Mouse (Mus musculus): Measurements from ENCODE around the gene Ifnb1. TPM values are rescaled to one million over a fixed set of nuclear protein-coding genes. Genes with fewer than 3 reads are reported as not detected.
A peak's percentile ranks its signal among the peaks of the same experiment; 100 is the strongest.
"Not testable (repeated sequence)": the region's sequence is repeated elsewhere in the genome, so short reads cannot be mapped to it uniquely, and the experiment has no call there.

The Ifnb1 gene
- polyA plus RNA-seq (2012; rRNA removed), result not detected in 2 replicates

DNA sequence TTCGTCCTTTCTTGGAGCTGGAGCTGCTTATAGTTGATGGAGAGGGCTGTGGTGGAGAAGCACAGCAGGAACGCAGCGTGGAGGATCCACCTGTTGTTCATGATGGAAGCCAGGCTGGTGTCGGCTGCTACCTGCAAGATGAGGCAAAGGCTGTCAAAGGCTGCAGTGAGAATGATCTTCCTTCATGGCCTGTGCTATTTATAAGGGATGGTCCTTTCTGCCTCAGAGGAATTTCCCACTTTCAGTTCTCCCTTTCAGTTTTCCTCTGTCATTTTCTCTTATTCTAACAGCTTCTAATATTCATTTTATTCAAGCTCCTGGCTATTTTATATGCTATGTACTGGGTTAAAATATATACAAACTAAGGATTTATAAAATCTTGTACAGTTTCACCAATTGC, at the start of gene Ifnb1:
Gene Ifnb1 (minus strand): TSS at position 101 of the 400 bp plus-strand sequence.
- TF ChIP-seq CTCF (IDR thresholded peaks at IDR 0.05; ENCODE audit: insufficient read depth, low read length), result no peak
- no peak for TF ChIP-seq POLR2A (IDR thresholded peaks at IDR 0.05; ENCODE audit: borderline replicate concordance, extremely low read depth, low read depth, low read length)
- no peak within 1 kb of the TSS for H3K4me3 ChIP-seq (replicated peaks; ENCODE audit: extremely low read depth, low read depth, low read length)
- 86% methylated on average over 4 of the region's 4 CpGs for WGBS

DNA sequence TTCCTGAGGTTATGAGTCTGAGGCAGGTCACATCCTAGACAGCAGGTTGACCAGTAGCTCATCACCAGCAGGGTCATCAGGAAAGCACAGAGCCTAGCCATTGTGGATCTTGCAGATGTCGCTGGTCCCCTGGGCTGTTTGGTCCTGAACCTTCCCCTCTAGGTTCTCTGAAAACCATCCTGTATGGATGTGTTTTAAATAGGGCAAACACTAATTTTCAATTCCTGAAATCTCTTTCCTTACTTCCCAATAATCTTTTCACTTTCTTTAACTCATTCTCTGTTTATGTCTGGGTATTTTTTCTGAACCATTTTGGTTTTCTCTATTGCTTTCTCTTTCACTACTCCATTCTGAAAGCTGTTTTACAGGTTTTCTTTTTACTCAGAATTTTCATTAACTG, 49.1 kb upstream of the Ifnb1 start, which contains the start of gene Ifna14:
Gene Ifna14 (minus strand): TSS at position 101 of the 400 bp plus-strand sequence.
- TF ChIP-seq POLR2A (IDR thresholded peaks at IDR 0.05; ENCODE audit: borderline replicate concordance, extremely low read depth, low read depth, low read length) (no peak), CTCF (IDR thresholded peaks at IDR 0.05; ENCODE audit: insufficient read depth, low read length) (no peak)
- no peak for DNase-seq
- H3K4me1 ChIP-seq (ENCODE audit: control insufficient read depth, insufficient read depth, low read length), result no peaks in the 10 kb centered on the region
- no peak within 1 kb of the TSS for H3K4me3 ChIP-seq (replicated peaks; ENCODE audit: extremely low read depth, low read depth, low read length)
- WGBS, result 67% methylated on average over 1 of the region's 1 CpGs

More for the DNA sequence above, at the start of gene Ifnb1:
- DNase-seq, result no peak
- no peaks in the 10 kb centered on the region for H3K4me1 ChIP-seq (ENCODE audit: control insufficient read depth, insufficient read depth, low read length)

DNA sequence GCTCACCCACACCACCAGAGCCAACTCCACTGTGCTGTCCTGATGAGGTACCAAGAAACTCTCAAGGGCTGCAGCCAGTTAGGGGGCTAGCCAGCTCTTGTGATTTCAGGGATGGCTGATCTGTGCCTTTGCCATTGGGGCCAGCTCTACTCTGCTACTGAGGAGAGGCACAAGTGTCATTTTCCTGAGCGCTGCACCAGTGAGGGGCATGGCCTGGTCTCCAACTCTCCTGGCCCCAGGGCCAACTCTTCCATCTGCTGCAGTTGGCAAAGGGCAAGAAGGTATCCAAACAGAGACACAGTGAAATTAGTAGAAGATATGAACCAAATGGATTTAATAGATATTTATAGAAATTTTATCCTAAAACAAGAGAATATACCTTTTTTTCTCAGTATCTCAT, 39.2 kb upstream of the Ifnb1 start:
- TF ChIP-seq POLR2A (IDR thresholded peaks at IDR 0.05; ENCODE audit: borderline replicate concordance, extremely low read depth, low read depth, low read length) (no peak), CTCF (IDR thresholded peaks at IDR 0.05; ENCODE audit: insufficient read depth, low read length) (no peak)
- H3K4me1 ChIP-seq (ENCODE audit: control insufficient read depth, insufficient read depth, low read length), result no peaks in the 10 kb centered on the region
- 97% methylated on average over 1 of the region's 1 CpGs for WGBS
- no peak overlapping the region for H3K4me3 ChIP-seq (replicated peaks; ENCODE audit: extremely low read depth, low read depth, low read length)
- DNase-seq, result no peak

DNA sequence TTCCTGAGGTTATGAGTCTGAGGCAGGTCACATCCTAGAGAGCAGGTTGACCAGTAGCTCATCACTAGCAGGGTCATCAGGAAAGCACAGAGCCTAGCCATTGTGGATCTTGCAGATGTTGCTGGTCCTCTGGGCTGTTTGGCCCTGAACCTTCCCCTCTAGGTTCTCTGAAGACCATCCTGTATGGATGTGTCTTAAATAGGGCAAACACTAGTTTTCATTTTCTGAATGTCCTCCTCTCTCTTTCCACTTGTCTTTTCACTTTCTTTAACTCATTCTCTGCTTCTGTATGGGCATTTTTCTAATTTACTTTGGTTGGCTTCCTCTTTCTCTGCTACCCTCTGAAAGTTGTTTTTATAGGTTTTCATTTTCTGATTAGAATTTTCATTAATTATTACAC, 35.6 kb upstream of the Ifnb1 start, which contains the start of gene Ifna15:
Gene Ifna15 (minus strand): TSS at position 101 of the 400 bp plus-strand sequence.
- not testable (repeated sequence) for H3K4me3 ChIP-seq (replicated peaks; ENCODE audit: extremely low read depth, low read depth, low read length); H3K4me1 ChIP-seq (ENCODE audit: control insufficient read depth, insufficient read depth, low read length); DNase-seq

DNA sequence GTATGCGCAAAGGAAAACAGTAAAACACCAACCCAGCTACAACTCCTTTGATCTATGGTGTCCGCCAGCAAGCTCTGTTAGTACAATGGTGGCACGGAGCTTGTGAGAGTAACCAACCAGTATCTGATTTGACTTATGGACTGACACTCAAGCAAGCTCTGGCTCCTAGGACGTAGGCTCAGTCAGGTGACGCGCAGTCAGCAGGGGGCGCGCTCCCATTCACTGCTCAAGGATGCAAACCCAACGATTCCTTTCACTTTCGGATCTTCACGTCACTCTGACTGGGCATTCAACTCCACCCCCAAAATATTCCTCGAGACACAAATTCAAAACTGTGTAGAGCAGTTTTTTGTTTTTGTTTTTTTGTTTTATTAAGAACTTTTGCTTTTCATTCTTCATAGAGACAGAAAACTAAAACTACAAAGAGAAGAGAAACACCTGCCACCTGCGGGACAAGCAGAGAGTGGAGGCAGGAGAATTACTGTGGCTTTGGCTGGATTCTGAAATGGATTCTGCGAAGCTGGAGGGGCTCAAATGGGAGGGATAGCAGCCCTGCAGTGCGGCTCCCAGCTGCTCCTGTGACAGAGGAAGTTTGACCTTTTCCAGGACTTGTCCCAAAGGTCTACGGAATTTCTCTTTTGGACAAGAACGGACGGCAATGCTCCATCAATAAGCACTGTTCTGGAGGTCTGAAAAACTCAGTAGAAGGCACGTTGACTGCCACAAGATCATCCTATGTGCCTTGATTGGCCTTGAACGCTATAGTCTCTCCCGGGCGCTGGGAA, 27.8 kb upstream of the Ifnb1 start:
- TF ChIP-seq POLR2A (IDR thresholded peaks at IDR 0.05; ENCODE audit: borderline replicate concordance, extremely low read depth, low read depth, low read length) (no peak), CTCF (IDR thresholded peaks at IDR 0.05; ENCODE audit: insufficient read depth, low read length) (peak; percentile 89)
- 15% methylated on average over 22 of the region's 22 CpGs for WGBS
- DNase-seq, result peak; percentile 72

DNA sequence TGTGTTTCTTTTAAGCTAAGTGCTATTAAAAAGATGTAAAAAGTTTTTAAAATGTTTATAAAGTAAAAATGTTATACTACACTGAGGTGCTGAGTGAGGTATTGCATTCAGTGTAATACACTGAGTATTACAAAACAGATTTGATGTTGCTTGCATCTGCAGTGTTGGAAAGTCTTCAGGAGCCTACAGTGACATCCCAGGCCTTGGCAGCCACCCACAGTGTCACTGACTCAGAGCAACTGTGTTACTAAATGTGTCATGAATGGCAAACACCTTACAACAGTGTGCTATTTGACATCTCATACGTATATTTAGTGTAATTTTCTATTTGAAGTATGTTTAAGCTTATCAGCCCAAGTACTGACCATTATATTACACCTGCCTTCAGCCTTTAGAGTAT, 25.4 kb upstream of the Ifnb1 start:
- no peak for TF ChIP-seq CTCF (IDR thresholded peaks at IDR 0.05; ENCODE audit: insufficient read depth, low read length)
- TF ChIP-seq POLR2A (IDR thresholded peaks at IDR 0.05; ENCODE audit: borderline replicate concordance, extremely low read depth, low read depth, low read length), result no peak
- no peak overlapping the region for H3K4me3 ChIP-seq (replicated peaks; ENCODE audit: extremely low read depth, low read depth, low read length)
- no peak for DNase-seq
- H3K4me1 ChIP-seq (ENCODE audit: control insufficient read depth, insufficient read depth, low read length), result no peaks in the 10 kb centered on the region
- 72% methylated on average over 1 of the region's 1 CpGs for WGBS

More for the DNA sequence above, 27.8 kb upstream of the Ifnb1 start:
- H3K4me1 ChIP-seq (ENCODE audit: control insufficient read depth, insufficient read depth, low read length), result no peaks in the 10 kb centered on the region
- H3K4me3 ChIP-seq (replicated peaks; ENCODE audit: extremely low read depth, low read depth, low read length), result peak overlapping the region; percentile 68

DNA sequence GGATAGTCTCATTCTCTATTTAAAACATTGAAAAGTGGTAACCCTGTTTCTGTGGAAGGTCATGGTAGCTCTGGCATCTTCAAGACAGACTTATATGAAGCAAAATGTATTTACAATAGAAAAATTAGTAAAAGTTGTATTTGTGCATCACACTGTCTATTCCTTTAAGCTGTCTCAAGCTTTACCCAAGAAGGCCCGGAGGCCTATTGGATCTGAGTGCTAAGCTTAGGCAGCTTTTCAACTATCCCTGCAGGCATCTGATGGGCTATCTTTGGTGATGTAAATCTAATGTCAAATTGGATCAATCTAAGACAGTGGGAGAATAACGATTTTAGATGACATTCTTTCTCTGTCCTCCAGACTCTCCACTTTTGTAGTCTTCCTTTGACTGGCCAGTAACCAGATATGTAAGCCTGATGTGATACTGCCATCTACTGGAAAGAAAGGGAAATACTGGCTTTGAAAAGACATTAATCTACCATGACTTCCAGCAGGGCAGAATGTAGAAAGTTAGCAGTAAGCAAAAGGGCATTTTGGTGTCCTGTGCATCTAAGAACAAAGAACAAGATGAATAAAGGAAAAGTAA, 21.2 kb upstream of the Ifnb1 start:
- peak; percentile 29; the same call in 1 of the 2 replicates for TF ChIP-seq CTCF (IDR thresholded peaks at IDR 0.05; ENCODE audit: insufficient read depth, low read length)
- TF ChIP-seq POLR2A (IDR thresholded peaks at IDR 0.05; ENCODE audit: borderline replicate concordance, extremely low read depth, low read depth, low read length), result no peak
- no peak for DNase-seq
- H3K4me1 ChIP-seq (ENCODE audit: control insufficient read depth, insufficient read depth, low read length), result no peaks in the 10 kb centered on the region
- H3K4me3 ChIP-seq (replicated peaks; ENCODE audit: extremely low read depth, low read depth, low read length), result no peak overlapping the region
- WGBS, result 48% methylated on average over 2 of the region's 2 CpGs

DNA sequence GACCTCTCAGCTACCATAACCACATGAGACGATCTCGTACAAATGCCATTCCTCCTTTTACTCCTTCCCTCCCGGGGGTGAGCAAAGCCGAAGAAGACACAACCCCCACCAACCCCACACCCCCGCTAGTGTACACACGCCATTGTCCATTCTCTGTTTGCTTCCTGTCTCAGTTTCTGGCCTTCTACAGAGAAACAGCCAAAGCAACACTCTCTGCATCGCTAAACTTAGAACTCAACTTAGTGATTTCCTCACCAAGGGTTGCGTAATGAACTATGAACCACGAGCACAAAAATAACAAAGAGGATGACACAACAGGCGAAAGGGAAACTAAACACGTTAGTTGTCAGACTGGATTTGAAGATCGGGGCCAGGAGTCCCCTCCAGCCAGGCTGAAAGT, 14.8 kb upstream of the Ifnb1 start:
- no peak for TF ChIP-seq CTCF (IDR thresholded peaks at IDR 0.05; ENCODE audit: insufficient read depth, low read length)
- TF ChIP-seq POLR2A (IDR thresholded peaks at IDR 0.05; ENCODE audit: borderline replicate concordance, extremely low read depth, low read depth, low read length), result no peak
- Histone ChIP-seq H3K4me1 (ENCODE audit: control insufficient read depth, insufficient read depth, low read length) (peaks cover 11% of the 10 kb centered on the region; the same call in 1 of the 2 replicates), H3K4me3 (replicated peaks; ENCODE audit: extremely low read depth, low read depth, low read length) (peak overlapping the region; percentile 35)
- peak; percentile 24 for DNase-seq
- 7% methylated on average over 12 of the region's 12 CpGs for WGBS

DNA sequence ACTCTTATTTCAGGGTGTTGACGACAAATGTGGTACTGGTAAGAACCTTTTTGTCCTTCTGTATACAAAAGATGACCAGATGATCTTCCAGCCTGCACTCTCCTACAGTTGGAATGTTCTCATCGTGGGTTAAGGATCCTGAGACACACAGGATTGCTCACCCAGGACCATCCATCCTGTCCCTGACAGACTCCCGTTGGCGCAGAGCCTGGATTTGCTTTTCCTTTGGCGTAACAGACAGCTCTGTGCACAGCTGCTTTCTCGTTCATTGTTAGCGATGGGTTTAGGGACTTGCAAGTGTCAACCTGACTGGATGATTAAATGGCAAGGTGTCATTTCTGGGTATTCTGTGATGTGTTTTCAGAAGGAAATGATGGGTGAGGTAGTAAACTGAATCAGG, 14.1 kb upstream of the Ifnb1 start:
- TF ChIP-seq POLR2A (IDR thresholded peaks at IDR 0.05; ENCODE audit: borderline replicate concordance, extremely low read depth, low read depth, low read length), result no peak
- no peak for TF ChIP-seq CTCF (IDR thresholded peaks at IDR 0.05; ENCODE audit: insufficient read depth, low read length)
- Histone ChIP-seq H3K4me3 (replicated peaks; ENCODE audit: extremely low read depth, low read depth, low read length) (no peak overlapping the region), H3K4me1 (ENCODE audit: control insufficient read depth, insufficient read depth, low read length) (peaks cover 11% of the 10 kb centered on the region; the same call in 1 of the 2 replicates)
- no peak for DNase-seq
- 29% methylated on average over 7 of the region's 7 CpGs for WGBS

DNA sequence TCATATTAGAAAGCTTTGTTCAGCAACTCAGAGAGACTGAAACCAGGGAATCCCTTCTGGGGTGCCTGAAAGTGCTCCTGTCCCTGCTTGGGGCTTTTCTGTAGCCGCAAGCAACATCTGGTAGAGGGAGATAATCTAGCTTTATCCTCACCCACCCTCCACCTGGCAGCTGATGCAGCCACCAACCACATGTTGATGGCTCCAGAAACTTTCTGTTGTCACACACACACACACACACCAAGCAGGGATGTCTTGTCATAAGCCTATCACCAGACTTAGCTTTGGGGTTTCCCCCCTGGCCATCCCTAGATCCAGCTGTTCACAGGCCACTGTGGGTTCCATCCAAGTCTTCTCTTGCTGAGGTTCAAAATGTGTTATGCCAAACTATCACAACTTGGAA, 13.2 kb upstream of the Ifnb1 start:
- 81% methylated on average over 1 of the region's 1 CpGs for WGBS
- Histone ChIP-seq H3K4me1 (ENCODE audit: control insufficient read depth, insufficient read depth, low read length) (peaks cover 11% of the 10 kb centered on the region; the same call in 1 of the 2 replicates), H3K4me3 (replicated peaks; ENCODE audit: extremely low read depth, low read depth, low read length) (no peak overlapping the region)
- no peak for TF ChIP-seq POLR2A (IDR thresholded peaks at IDR 0.05; ENCODE audit: borderline replicate concordance, extremely low read depth, low read depth, low read length)
- TF ChIP-seq CTCF (IDR thresholded peaks at IDR 0.05; ENCODE audit: insufficient read depth, low read length), result no peak
- DNase-seq, result no peak

Data from lung, adult 2 months (tissue).